Mouse (Mus musculus): ENCODE data around the gene Dpysl4. TPM values are rescaled to one million over a fixed set of nuclear protein-coding genes. Genes with fewer than 3 reads are reported as not detected.

The Dpysl4 gene
- total and polyA plus RNA-seq, 3 experiments = not detected

GRCm38 (mm10) chr7:139087801-139088200 lies 2.0 kb downstream of the Dpysl4 start:
- in situ Hi-C loops (cut with MboI; ENCODE audit: low pct_ligation_motif_present, low pct_unique_long_range_greater_than_20kb, low sequenced_read_pairs) = no loop called here
- Histone ChIP-seq H3K9me3 (replicated peaks; ENCODE audit: low read length) (no peaks in the 10 kb centered on the region), H3K4me2 (ENCODE audit: insufficient read depth, low read depth, poor library complexity, severe bottlenecking) (no peak overlapping the region), H3K36me3 (replicated peaks in 1 of 2; ENCODE audit: control insufficient read depth in 1 of 2, insufficient read depth in 1 of 2, low read length in 1 of 2) (no peaks in the 10 kb centered on the region), H3K4me1 (ENCODE audit: control insufficient read depth in 1 of 2, insufficient read depth in 2 of 2) (no peaks in the 10 kb centered on the region), H3K4me3 (replicated peaks in 1 of 3; ENCODE audit: low read depth in 2 of 3, low read length in 2 of 3, poor library complexity in 1 of 3) (no peak overlapping the region), H3K27ac (ENCODE audit: insufficient read depth, low read depth) (no peak overlapping the region), H3K27me3 (replicated peaks) (peaks cover 74% of the 10 kb centered on the region), H3K79me2 (replicated peaks; ENCODE audit: control insufficient read depth, extremely low read depth, insufficient read depth, poor library complexity, severe bottlenecking) (no peaks in the 10 kb centered on the region), H3K9ac (ENCODE audit: insufficient read depth, low read depth) (no peak overlapping the region)
- TF ChIP-seq ZC3H11A (IDR thresholded peaks at IDR 0.05; ENCODE audit: low read depth, low read length) (no peak), MYC (IDR thresholded peaks at IDR 0.05; ENCODE audit: low read depth, low read length) (no peak), TCF12 (IDR thresholded peaks at IDR 0.05; ENCODE audit: low read depth, low read length) (no peak), SMC3 (IDR thresholded peaks at IDR 0.05; ENCODE audit: low read depth, low read length) (no peak), USF2 (conservative IDR thresholded peaks at IDR 0.05; ENCODE audit: low read depth, low read length) (no peak), E2F4 (IDR thresholded peaks at IDR 0.05; ENCODE audit: insufficient replicate concordance, low read depth, low read length) (no peak), JUND (conservative IDR thresholded peaks at IDR 0.05; ENCODE audit: low read depth, low read length) (no peak), MEF2A (IDR thresholded peaks at IDR 0.05; ENCODE audit: borderline replicate concordance, low read depth, low read length) (no peak), ETS1 (conservative IDR thresholded peaks at IDR 0.05; ENCODE audit: low read depth, low read length) (no peak), PAX5 (IDR thresholded peaks at IDR 0.05; ENCODE audit: low read length) (no peak), EP300 (IDR thresholded peaks at IDR 0.05; ENCODE audit: low read length) (no peak)
- DNase-seq (ENCODE audit: extremely low read depth) = no peak
- dilution Hi-C loops (cut with MboI; ENCODE audit: extremely low pct_ligation_motif_present, extremely low pct_unique_long_range_greater_than_20kb, low sequenced_read_pairs) = no loop called here

- Histone ChIP-seq H3K4me2 (ENCODE audit: insufficient read depth, low read depth, poor library complexity, severe bottlenecking) (no peak overlapping the region), H3K4me3 (replicated peaks in 1 of 3; ENCODE audit: low read depth in 2 of 3, low read length in 2 of 3, poor library complexity in 1 of 3) (no peak overlapping the region), H3K9ac (ENCODE audit: insufficient read depth, low read depth) (no peak overlapping the region), H3K79me2 (replicated peaks; ENCODE audit: control insufficient read depth, extremely low read depth, insufficient read depth, poor library complexity, severe bottlenecking) (no peaks in the 10 kb centered on the region), H3K27me3 (replicated peaks) (peaks cover 80% of the 10 kb centered on the region), H3K27ac (ENCODE audit: insufficient read depth, low read depth) (no peak overlapping the region), H3K36me3 (replicated peaks in 1 of 2; ENCODE audit: control insufficient read depth in 1 of 2, insufficient read depth in 1 of 2, low read length in 1 of 2) (no peaks in the 10 kb centered on the region), H3K4me1 (ENCODE audit: control insufficient read depth in 1 of 2, insufficient read depth in 2 of 2) (no peaks in the 10 kb centered on the region), H3K9me3 (replicated peaks; ENCODE audit: low read length) (no peaks in the 10 kb centered on the region)
- dilution Hi-C loops (cut with MboI; ENCODE audit: extremely low pct_ligation_motif_present, extremely low pct_unique_long_range_greater_than_20kb, low sequenced_read_pairs) = no loop called here
- no peak for DNase-seq (ENCODE audit: extremely low read depth)
- TF ChIP-seq MAZ (IDR thresholded peaks at IDR 0.05; ENCODE audit: low read depth, low read length) (no peak), NELFE (IDR thresholded peaks at IDR 0.05; ENCODE audit: low read depth, low read length) (no peak), CTCF (conservative IDR thresholded peaks at IDR 0.05 in 1 of 2, IDR thresholded peaks at IDR 0.05 in 1 of 2; ENCODE audit: low read depth in 2 of 2, low read length in 2 of 2) (no peak), ELF1 (IDR thresholded peaks at IDR 0.05; ENCODE audit: low read depth, low read length) (no peak), ZNF384 (IDR thresholded peaks at IDR 0.05; ENCODE audit: low read depth, low read length) (no peak), RAD21 (IDR thresholded peaks at IDR 0.05; ENCODE audit: low read depth, low read length) (no peak), ZMIZ1 (IDR thresholded peaks at IDR 0.05; ENCODE audit: low read depth, low read length) (no peak), CHD2 (IDR thresholded peaks at IDR 0.05; ENCODE audit: low read length) (no peak)
- in situ Hi-C loops (cut with MboI; ENCODE audit: low pct_ligation_motif_present, low pct_unique_long_range_greater_than_20kb, low sequenced_read_pairs) = no loop called here
Observed at GRCm38 (mm10) chr7:139089892-139090874, 4.4 kb downstream of the Dpysl4 start.

All from CH12.LX (cell line).